Mouse (Mus musculus): ENCODE data around the gene Mfsd12.
A peak's percentile ranks its signal among the peaks of the same experiment; 100 is the strongest.

- TF ChIP-seq CTCF (IDR thresholded peaks at IDR 0.05; ENCODE audit: borderline replicate concordance, insufficient read depth, low read length) (peak; percentile 74), POLR2A (IDR thresholded peaks at IDR 0.05; ENCODE audit: low read depth, low read length) (no peak)
These were observed 32.7 kb downstream of the Mfsd12 start for GRCm38 (mm10) chr10:81389801-81390677.

Measured in embryonic fibroblast, embryonic 13.5 days (primary cell).